Mouse (Mus musculus): ENCODE measurements around the gene Tmprss12. TPM values are rescaled to one million over a fixed set of nuclear protein-coding genes. Genes with fewer than 3 reads are reported as not detected.

The Tmprss12 gene
- polyA plus RNA-seq, 1 experiment from 2014 or later = not detected

GRCm38 (mm10) chr15:100277586-100277985 is 3.1 kb upstream of the Tmprss12 start:
- Histone ChIP-seq H3K9ac (ENCODE audit: low read length) (no peak overlapping the region), H3K9me3 (ENCODE audit: control insufficient read depth, low read length) (no peaks in the 10 kb centered on the region), H3K27me3 (ENCODE audit: control insufficient read depth, insufficient read depth, low read length) (no peaks in the 10 kb centered on the region), H3K36me3 (ENCODE audit: control insufficient read depth, insufficient read depth, low read length) (no peaks in the 10 kb centered on the region), H3K4me3 (ENCODE audit: low read depth, low read length) (no peak overlapping the region), H3K4me1 (replicated peaks; ENCODE audit: control insufficient read depth, insufficient read depth) (no peaks in the 10 kb centered on the region), H3K27ac (replicated peaks) (no peak overlapping the region), H3K4me2 (replicated peaks; ENCODE audit: low read depth) (no peak overlapping the region)
- 92% methylated on average over 3 of the region's 3 CpGs for WGBS
- no peak for TF ChIP-seq CTCF (IDR thresholded peaks at IDR 0.05; ENCODE audit: low read depth)
- no peak for TF ChIP-seq EP300 (optimal IDR thresholded peaks at IDR 0.05)
- ATAC-seq (ENCODE audit: low FRiP score, low TSS enrichment) = no peak
- no peak for DNase-seq (ENCODE audit: low spot score)

DNA sequence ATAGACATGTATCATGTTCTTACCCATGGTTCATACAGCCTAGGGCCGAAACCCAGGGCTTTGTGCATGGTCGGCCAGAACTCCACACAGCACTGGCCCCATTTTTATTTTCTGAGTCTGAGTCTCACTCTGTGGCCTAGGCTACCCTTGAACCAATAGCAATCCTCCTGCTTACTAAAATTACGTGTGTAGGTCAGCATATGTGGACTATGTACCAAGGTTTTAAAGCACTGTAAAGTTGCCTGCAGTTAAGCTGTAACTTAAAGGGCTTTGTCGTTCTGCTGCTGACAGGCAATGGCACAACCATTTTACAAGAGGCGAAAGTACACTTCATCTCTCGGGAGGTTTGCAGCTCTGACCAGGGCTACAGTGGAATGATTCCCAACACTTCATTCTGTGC is 8.3 kb downstream of the Tmprss12 start:
- WGBS = 91% methylated on average over 6 of the region's 6 CpGs
- no peaks in the 10 kb centered on the region for H3K36me3 ChIP-seq (ENCODE audit: control insufficient read depth, insufficient read depth, low read length)
- ATAC-seq (ENCODE audit: low FRiP score, low TSS enrichment) = no peak
- no peak for DNase-seq (ENCODE audit: low spot score)
- no peak for TF ChIP-seq CTCF (IDR thresholded peaks at IDR 0.05; ENCODE audit: low read depth)
- TF ChIP-seq EP300 (optimal IDR thresholded peaks at IDR 0.05) = no peak
- no peak overlapping the region for H3K4me3 ChIP-seq (ENCODE audit: low read depth, low read length)
- no peaks in the 10 kb centered on the region for H3K9me3 ChIP-seq (ENCODE audit: control insufficient read depth, low read length)
- no peaks in the 10 kb centered on the region for H3K4me1 ChIP-seq (replicated peaks; ENCODE audit: control insufficient read depth, insufficient read depth)
- H3K4me2 ChIP-seq (replicated peaks; ENCODE audit: low read depth) = no peak overlapping the region
- H3K27ac ChIP-seq (replicated peaks) = no peak overlapping the region
- H3K9ac ChIP-seq (ENCODE audit: low read length) = no peak overlapping the region
- no peaks in the 10 kb centered on the region for H3K27me3 ChIP-seq (ENCODE audit: control insufficient read depth, insufficient read depth, low read length)

- TF ChIP-seq CTCF (IDR thresholded peaks at IDR 0.05; ENCODE audit: low read depth) (no peak), EP300 (optimal IDR thresholded peaks at IDR 0.05) (no peak)
- DNase-seq (ENCODE audit: low spot score) = no peak
- Histone ChIP-seq H3K9me3 (ENCODE audit: control insufficient read depth, low read length) (no peaks in the 10 kb centered on the region), H3K36me3 (ENCODE audit: control insufficient read depth, insufficient read depth, low read length) (no peaks in the 10 kb centered on the region), H3K4me1 (replicated peaks; ENCODE audit: control insufficient read depth, insufficient read depth) (no peaks in the 10 kb centered on the region), H3K27ac (replicated peaks) (no peak overlapping the region), H3K4me3 (ENCODE audit: low read depth, low read length) (no peak overlapping the region), H3K9ac (ENCODE audit: low read length) (no peak overlapping the region), H3K27me3 (ENCODE audit: control insufficient read depth, insufficient read depth, low read length) (no peaks in the 10 kb centered on the region), H3K4me2 (replicated peaks; ENCODE audit: low read depth) (no peak overlapping the region)
- no peak for ATAC-seq (ENCODE audit: low FRiP score, low TSS enrichment)
- WGBS = 74% methylated on average over 5 of the region's 5 CpGs
Observed at GRCm38 (mm10) chr15:100290858-100291257, 10.2 kb downstream of the Tmprss12 start.

DNA sequence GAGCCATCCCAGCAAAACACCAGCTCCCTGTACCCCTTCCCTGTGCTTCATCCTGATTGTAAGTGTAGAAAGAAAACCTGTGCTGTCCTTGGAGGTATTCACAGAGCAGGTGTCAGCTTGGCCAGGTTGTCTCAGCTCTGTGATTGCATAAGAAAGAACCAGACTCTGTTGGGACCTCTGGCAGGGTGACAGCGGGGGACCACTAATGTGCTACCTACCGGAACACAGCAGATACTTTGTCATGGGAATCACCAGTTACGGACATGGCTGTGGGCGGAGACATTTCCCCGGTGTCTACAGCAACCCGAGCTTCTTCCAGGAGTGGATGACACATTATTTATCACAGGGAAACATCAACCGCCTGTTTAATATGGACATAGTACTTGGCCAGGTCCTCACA is 11.7 kb downstream of the Tmprss12 start:
- TF ChIP-seq CTCF (IDR thresholded peaks at IDR 0.05; ENCODE audit: low read depth) (no peak), EP300 (optimal IDR thresholded peaks at IDR 0.05) (no peak)
- DNase-seq (ENCODE audit: low spot score) (no peak), ATAC-seq (ENCODE audit: low FRiP score, low TSS enrichment) (no peak)
- WGBS = 44% methylated on average over 7 of the region's 7 CpGs
- no peaks in the 10 kb centered on the region for H3K27me3 ChIP-seq (ENCODE audit: control insufficient read depth, insufficient read depth, low read length)
- H3K27ac ChIP-seq (replicated peaks) = no peak overlapping the region
- H3K9ac ChIP-seq (ENCODE audit: low read length) = no peak overlapping the region
- no peaks in the 10 kb centered on the region for H3K9me3 ChIP-seq (ENCODE audit: control insufficient read depth, low read length)
- H3K4me2 ChIP-seq (replicated peaks; ENCODE audit: low read depth) = no peak overlapping the region
- H3K36me3 ChIP-seq (ENCODE audit: control insufficient read depth, insufficient read depth, low read length) = no peaks in the 10 kb centered on the region
- no peak overlapping the region for H3K4me3 ChIP-seq (ENCODE audit: low read depth, low read length)
- no peaks in the 10 kb centered on the region for H3K4me1 ChIP-seq (replicated peaks; ENCODE audit: control insufficient read depth, insufficient read depth)

GRCm38 (mm10) chr15:100297856-100298255 is 17.2 kb downstream of the Tmprss12 start:
- TF ChIP-seq CTCF (IDR thresholded peaks at IDR 0.05; ENCODE audit: low read depth) (no peak), EP300 (optimal IDR thresholded peaks at IDR 0.05) (no peak)
- Histone ChIP-seq H3K4me3 (ENCODE audit: low read depth, low read length) (no peak overlapping the region), H3K9ac (ENCODE audit: low read length) (no peak overlapping the region), H3K27ac (replicated peaks) (no peak overlapping the region), H3K36me3 (ENCODE audit: control insufficient read depth, insufficient read depth, low read length) (no peaks in the 10 kb centered on the region), H3K4me2 (replicated peaks; ENCODE audit: low read depth) (no peak overlapping the region), H3K4me1 (replicated peaks; ENCODE audit: control insufficient read depth, insufficient read depth) (no peaks in the 10 kb centered on the region), H3K27me3 (ENCODE audit: control insufficient read depth, insufficient read depth, low read length) (no peaks in the 10 kb centered on the region), H3K9me3 (ENCODE audit: control insufficient read depth, low read length) (no peaks in the 10 kb centered on the region)
- WGBS = 85% methylated on average over 5 of the region's 5 CpGs
- no peak for DNase-seq (ENCODE audit: low spot score)
- ATAC-seq (ENCODE audit: low FRiP score, low TSS enrichment) = no peak

GRCm38 (mm10) chr15:100300499-100300898 is 19.9 kb downstream of the Tmprss12 start:
- TF ChIP-seq CTCF (IDR thresholded peaks at IDR 0.05; ENCODE audit: low read depth) = no peak
- no peak for TF ChIP-seq EP300 (optimal IDR thresholded peaks at IDR 0.05)
- Histone ChIP-seq H3K9ac (ENCODE audit: low read length) (no peak overlapping the region), H3K9me3 (ENCODE audit: control insufficient read depth, low read length) (no peaks in the 10 kb centered on the region), H3K27ac (replicated peaks) (no peak overlapping the region), H3K36me3 (ENCODE audit: control insufficient read depth, insufficient read depth, low read length) (no peaks in the 10 kb centered on the region), H3K27me3 (ENCODE audit: control insufficient read depth, insufficient read depth, low read length) (no peaks in the 10 kb centered on the region), H3K4me2 (replicated peaks; ENCODE audit: low read depth) (no peak overlapping the region), H3K4me3 (ENCODE audit: low read depth, low read length) (no peak overlapping the region), H3K4me1 (replicated peaks; ENCODE audit: control insufficient read depth, insufficient read depth) (peaks cover 3% of the 10 kb centered on the region; the same call in 1 of the 2 replicates)
- no peak for ATAC-seq (ENCODE audit: low FRiP score, low TSS enrichment)
- DNase-seq (ENCODE audit: low spot score) = no peak
- 72% methylated on average over 6 of the region's 6 CpGs for WGBS
